Mouse (Mus musculus) megakaryocyte-erythroid progenitor cell, adult 5-6 weeks (primary cell): ENCODE data around the gene Ube2n. TPM values are rescaled to one million over a fixed set of nuclear protein-coding genes. Genes with fewer than 3 reads are reported as not detected.

Experiments
- ATAC-seq: replicated peaks from 2 replicates; pipeline ENCODE4 v1.8.0; 2016; ENCODE audit warnings: mild to moderate bottlenecking, inconsistent platforms; ENCODE audit not compliant: severe bottlenecking, poor library complexity, low FRiP score, low TSS enrichment
- total RNA-seq, 2 experiments: library from RNA; stranded (forward) in 1 of 2; stranded (reverse) in 1 of 2; fragments of 200-1000, 215-1000 nt in 1 of 2; fragments of >200 nt in 1 of 2; fragmentation: Nextera tagmentation in 1 of 2; gene quantifications; 2 replicates each; pipeline ENCODE4 v1.2.3; 2014 to 2017

Ube2n gene
- total RNA-seq, 2 experiments from 2014 or later, result 198 to 277 TPM

DNA sequence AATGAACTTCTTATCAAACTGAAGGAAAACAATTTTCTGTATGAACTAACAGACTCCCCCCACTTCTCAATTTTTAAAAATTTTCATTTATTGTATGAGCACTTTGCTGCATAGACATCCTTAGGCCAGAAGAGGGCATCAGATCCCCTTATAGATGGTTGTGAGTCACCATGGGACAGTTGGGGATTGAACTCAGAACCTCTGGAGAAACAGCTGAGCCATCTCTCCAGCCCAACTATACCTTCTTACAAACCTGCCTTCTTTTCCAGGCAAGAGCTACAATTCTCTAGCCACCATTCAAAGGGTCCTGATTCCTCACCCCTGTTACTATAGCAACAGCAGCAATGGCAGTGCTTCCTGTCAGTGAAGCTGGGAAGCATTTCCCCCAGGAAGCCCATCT lies 36.8 kb downstream of the Ube2n start:
- ATAC-seq, result peak; percentile 35; the same call in 1 of the 2 replicates

DNA sequence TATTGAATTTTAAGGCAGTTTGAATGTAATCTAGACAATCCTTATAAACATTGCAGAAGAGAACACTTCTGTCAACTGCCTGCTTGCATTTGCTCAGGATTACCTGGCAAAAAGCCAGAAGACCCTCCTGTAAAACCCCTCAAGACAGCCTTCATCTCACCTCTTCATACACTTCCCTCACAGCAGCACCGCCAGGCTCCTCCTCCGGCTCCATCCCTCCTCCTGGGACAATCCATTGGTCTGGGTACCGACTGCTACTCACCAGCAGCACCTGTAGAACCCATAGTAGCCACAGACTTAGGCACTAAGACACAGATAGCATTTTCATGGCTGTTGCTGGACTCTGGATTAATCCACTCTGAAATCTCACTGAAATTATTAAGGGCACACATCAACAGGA lies 37.4 kb downstream of the Ube2n start:
- no peak for ATAC-seq

DNA sequence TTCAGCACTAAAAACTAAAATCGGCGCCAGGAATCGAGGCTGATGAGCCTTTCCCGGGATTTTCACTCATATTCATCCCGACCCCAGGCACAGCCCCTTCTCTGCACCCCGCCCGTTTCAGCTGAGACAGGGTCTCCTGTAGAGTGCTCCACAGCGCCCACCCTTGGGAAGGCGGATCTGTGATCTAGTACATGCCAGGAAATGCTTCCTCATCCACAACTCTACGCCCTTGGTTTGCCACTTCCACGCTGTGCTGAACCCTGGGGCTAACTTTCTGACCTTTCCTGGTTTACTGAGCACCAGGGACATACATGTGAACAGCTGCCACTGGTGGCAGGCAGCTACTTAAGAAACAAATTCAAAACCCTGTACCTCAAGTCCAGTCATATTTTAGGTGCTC lies 40.9 kb downstream of the Ube2n start:
- no peak for ATAC-seq

DNA sequence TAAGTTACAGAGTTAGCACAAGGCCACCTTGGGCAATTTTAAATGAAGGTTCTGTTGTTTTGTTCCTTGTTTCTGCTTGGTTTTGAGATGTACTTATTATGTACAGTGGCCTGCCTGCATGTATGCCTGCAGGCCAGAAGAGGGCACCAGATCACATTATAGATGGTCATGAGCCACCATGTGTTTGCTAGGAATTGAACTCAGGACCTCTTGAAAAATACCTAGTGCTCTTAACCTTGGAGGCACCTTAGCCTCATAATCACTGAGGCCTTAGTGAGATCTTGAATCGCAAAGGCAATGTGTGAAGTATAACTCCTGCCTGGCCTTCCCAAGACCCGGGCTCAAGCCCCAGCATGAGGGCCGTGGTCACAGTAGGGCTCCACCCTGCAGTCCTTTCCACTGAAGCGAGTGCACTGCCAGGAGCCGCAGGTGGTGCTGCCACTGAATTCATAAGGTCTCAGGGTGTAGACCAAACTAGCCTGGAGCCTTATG lies 42.4 kb downstream of the Ube2n start:
- no peak for ATAC-seq

DNA sequence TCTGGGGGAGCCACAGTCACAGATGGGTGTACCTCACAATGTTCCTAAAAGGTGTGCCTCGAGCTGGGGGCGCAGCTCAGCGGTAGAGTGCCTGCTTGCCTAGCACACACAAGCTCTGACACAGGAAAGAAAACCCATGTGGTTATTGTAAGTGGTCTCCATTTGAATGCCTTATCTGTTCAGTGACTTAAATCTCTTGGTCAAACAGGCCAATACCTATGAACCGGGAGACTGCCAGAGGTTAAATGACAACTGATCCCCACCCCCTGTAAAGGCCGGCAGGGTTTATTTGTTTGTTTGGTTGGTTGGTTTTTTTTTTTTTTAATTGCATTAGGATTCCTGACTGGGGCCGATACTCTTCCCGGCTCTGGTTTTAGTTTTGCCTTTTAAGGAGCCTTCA lies 44.5 kb downstream of the Ube2n start:
- ATAC-seq, result no peak

DNA sequence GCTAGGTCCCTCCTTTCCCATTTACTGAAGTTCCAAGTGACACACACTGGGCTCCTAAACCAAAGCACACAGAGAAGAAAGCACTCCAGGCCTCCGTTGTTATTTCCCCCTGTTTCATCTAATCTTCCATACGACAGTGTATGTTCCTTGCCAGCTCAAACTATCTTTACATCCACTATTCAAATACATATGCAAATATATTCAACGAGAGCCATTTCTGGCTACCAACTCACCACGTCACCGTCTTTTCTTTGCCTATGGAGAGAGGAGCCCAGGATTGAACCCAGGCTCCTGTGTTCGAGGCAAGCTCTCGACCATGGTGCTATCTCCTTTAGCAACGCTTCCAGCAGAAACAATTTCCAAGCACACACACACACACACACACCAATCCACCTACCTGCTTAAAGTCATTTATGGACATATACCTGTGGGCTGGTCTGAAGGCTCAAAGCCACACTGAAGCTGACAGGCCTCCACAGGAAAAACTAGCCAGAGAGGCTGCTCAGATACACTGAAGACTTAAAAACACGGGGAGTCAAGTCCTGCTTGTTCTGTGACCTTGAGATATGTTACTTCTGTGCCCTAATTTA lies 45.5 kb downstream of the Ube2n start:
- ATAC-seq, result no peak

DNA sequence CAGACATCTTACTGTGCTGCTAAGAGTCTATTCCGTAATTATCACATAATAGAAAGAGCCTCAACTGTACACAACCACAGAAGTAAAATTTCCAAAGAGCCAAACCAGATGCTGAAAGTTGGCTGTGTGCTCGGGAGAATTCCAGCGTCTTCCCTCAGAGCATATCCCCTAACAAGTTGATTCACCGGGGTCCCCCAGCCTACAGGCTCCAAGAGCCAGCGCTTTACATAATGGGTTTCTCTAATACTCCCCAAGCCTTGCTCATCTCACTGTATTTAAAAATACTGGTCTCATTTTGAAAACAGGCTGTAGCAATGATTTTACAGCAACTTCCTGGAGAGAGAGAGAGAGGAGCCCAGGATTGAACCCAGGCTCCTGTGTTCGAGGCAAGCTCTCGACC lies 46.7 kb downstream of the Ube2n start:
- ATAC-seq, result no peak

DNA sequence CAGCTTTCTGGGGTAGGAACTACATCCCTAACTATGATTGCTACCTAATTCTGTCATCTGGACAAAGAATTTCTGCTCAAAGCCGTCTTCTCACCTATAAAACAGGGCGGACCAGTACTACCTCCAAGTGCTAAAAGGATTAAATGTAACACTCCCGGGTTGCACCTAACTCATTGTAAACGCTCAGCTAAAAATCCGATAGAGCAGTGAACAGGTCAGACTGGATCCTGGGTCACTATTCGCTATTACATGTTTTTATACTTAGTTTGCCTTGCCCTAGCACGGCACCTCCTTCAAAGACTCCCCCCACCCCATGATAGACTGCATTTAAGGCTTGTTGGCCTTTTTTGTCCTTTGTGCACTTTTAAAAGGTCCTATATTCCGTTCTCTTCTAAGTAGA lies 47.5 kb downstream of the Ube2n start:
- no peak for ATAC-seq

DNA sequence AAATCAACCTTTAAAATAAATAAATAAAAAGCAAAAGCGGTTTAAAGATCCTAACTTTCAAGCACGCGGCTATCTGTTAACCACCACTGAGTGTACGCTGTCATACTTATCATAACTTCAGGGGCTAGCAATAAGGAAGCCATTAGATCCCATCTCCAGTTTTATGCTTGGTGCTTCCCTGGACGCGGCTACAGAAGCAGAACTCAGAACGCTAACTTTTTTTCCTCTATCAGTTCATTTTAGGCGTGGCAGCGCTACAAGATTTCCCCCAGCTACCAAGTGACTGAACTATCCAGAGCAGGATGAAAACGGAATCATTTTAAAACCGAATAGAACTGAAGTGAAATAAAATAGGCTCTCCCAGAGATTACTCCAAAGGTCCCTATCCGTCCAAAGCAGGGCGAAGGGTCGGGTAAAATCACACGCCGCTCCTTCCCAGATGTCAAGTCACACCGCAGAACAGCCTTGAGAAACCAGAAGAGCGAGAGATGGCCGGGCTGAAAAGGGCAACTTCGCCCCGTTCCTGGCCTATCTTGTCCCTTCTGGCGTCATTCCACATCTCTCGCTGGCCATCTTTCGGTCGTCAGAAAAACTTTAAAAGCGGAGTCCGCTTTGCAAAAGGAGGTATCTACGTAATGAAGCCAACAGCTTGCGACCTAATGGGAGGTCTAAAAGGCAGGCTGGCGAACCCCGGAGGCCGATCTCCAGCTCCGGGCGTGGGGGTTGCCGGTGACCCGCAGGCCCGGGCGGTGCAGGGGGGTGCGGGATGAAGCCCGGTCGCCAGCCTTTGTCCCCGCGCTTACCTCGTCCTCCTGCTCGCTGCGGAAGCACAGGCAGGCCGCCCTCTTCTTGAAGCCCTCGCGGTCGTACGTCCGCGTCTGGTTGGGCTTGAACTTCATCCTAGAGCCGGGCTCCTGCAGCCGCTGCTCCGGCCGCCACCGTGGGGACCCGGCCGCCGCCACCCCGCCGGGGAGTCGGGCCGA lies 48.2 kb downstream of the Ube2n start:
- ATAC-seq, result peak; percentile 55

DNA sequence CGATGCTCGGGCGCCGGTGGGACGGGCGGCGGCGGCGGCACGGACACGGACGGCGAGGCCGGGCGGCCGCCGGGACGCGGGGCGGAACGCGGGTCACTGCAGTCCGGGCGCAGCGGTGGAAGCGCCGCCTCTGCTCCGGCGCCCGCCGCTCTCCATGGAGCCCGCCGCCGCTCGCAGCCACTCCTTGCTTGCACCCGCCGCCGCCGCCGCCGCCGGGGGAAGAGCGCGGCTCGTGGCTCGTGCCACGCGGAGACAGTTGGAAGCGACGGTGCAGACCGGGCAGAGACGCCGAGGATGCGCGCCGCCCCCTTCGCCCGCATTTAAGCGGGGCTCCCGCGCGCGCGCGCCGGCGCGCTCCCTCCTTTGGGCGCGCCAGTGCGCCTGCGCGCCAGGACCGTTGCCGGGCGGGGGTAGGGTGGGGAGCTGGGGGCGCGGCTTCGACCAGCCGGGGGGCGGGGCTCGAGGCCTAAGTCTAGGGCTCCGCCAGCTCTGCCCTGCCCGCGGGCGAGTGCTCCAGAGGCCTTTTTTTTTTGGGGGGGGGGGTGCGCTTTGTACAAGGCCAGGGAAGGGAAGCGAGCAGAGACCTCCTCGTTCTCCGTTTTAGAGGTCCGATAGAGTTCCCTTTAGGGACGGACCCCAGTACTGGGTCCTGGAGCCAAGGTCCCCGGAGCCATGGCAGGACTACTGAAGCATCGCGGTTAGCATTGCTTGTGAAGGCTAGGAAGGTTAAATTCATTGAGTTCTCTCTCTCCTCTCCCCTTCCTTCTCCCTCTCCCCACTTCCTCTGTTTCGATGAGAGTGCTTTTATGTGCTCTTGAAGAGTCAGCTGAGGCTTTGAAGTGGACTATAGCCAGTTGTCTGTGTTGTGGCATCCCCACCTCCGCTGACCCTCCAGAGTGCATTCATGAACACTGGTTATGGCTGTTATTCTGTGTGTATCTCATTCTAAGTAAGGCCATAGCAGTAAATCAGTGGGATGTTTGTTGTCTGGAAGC lies 49.2 kb downstream of the Ube2n start, which contains the start of gene Nudt4:
Gene Nudt4 (minus strand): TSS at position 296 of the 995 bp plus-strand sequence.
- peak; percentile 55 for ATAC-seq

DNA sequence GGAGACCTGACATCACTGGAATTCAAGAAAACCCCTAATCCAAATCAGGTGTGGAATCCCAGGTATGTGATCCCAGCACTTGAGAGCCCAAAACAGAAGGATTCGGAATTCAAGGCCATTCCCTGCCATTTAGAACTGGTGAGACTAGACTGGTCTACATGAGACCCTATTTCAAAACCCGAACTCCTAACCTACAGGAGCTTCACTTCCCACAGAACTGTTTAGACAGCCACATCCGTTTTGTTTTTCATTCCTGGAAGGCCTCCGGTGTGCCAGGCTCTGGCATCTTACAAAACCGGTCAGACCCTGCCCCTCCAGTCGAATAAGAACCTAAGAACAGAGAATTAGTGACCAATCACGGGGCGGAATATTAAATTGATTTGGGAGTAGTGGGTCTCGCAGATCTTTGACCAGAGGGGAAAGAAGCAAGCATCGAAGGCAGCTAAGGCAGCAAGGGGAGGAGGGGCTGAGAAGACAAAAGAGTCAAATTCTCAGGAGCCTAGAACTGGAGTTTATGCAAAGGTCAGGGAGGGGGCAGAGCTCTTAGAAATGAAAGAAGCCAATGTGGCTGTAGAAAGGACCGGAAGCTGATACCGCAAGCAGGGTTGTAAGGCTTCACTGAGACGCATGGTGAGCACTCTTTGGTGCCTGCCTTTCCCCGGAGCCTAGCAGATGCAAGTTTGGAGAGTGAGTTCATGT lies 50.4 kb downstream of the Ube2n start:
- ATAC-seq, result no peak

DNA sequence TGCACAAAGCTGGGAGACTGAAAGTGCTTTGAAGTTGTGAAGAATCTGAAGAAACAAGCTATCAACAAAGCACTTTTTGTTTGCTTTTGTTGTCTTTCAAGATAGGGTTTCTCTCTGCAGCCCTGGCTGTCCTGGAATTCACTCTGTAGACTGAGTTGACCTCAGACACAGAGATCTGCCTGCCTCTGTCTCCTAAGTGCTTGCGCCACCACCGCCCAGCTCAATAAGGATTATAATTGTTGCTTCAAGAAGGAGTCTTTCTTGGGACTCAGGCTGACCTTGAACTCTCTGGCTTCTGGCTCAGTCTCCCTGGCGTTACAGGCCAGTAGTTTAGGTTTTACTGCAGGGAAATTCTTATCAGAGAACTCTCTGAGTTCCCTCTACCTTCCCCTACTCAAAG lies 51.8 kb downstream of the Ube2n start:
- ATAC-seq, result no peak

DNA sequence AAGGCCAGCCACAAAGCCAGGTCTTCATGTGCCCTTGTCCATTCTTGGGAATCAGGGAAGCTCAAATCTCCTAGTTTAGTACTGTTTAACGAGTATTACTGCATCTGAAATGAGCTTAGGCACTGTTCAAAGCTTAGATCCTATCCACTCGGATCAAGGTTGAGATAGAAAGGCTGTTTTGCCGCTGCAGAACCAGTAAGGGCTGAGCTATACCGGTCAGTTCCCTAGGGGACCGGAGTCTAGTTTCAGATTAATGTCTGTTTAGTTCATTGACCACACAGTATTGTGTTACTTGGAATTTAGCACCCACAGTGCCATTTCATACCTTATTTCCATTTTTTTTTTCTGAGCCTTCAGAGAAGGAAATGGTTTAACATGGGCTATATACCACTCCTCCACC lies 52.6 kb downstream of the Ube2n start:
- no peak for ATAC-seq

DNA sequence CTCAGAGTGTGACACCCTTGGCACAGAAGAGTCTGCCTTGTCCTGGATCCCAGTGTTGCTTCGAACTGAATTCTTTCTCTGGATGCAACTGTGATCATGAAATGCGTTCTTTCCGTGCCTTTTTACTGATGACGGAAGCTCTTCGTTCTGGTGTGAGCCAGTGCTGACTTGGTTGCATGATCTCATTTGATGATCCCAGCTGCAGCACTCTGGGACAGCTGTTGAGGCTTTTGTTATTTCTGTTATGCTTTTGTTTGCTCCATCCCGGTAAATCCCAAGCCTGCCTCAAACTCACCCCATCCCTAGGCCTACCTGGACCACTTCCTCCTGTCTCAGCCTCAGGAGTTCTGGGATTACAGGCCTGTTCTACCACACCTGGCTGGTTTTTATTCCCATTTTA lies 53.1 kb downstream of the Ube2n start:
- no peak for ATAC-seq

DNA sequence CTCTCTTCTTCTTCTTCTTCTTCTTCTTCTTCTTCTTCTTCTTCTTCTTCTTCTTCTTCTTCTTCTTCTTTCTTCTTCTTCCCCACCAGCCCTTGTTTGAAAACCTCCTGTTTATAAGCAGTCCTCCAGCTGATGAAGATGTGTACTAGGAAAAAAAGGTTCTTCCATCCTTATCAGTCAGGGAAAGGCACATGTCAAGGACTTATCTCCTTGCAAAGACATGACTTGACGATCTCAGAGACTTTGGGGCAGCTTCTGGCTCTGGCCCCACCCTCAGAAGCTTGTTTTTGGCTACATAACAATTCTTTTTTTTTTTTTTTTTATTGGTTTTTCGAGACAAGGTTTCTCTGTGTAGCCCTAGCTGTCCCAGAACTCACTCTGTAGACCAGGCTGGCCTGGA lies 54.5 kb downstream of the Ube2n start:
- ATAC-seq, result peak; percentile 96

DNA sequence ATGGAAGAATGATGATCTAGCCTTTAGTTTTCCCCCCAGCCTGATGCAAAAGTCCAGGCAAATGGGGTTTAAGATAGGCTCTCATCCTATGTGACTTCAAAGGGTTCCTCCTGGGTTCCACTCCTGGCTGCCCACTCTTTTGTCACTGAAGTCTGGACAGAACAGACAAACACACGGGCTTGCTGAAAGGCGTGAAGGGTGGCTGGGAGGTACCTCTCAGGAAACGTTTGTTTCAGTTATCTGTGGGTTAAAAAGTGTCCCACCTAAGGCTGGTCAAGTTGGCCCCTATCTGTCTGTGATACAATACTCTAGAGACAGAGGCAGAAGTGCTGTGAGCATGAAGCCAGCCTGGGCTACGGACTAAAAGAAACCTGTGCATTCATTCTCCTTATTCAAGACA lies 60.0 kb downstream of the Ube2n start:
- ATAC-seq, result no peak

DNA sequence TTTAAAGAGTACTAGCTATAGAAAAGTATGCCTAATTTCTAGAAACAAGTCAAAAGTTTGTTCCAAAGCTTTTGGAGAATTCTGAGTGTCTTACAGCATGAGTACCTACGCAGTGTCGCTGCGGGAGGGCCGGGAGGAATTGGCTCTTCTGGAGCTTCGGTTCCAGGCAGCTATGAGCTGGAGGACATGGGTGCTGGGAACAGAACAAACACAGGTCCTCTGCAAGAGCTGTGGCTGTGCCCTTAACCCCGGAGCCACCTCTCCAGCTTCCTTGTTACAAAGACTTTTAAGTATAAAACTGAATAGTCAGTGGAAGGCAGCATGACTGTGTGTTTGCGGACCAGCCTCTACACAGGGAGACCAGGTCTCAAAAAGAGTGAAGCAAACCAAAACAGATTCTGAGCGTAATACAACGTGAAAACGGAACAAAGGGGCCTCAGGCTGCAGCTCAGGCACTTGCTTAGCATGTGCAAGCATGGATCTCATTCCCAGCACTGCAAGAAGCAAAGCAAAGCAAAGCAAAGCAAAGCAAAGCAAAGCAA lies 61.0 kb downstream of the Ube2n start:
- ATAC-seq, result no peak

DNA sequence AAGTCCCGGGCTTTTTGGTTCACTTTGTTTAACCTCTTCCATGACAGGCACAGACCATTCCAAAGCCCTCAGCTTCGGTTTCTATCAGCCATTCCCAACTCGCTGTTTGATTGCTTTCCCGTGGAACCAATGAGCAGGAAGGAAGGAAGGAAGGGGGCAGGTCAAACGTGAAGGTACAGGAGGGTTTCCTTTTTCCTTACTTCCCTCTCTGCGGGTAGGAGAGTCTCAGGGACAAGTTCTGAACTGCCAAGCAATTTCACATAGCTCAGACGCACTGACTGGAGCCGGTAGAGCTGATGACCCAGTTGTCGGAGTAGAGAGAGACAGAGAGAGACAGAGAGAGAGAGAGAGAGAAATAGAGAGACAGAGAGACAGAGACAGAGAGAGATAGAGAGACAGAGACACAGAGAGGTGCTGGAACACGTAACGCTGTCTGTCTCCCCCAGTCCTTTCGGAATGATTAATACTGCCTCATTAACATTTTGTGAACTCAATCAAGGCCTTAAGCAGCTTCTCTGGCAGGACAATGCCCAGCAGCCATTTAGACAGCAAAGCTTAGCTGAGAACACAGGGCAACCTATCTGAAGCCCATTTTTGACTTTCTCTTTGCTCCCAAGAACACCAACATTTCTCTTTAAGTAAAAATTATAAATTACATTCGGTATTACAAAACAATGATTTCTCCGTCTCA lies 62.1 kb downstream of the Ube2n start:
- ATAC-seq, result no peak
